Mouse (Mus musculus) liver, adult 2 months (tissue): ENCODE results near the gene Maff. TPM values are rescaled to one million over a fixed set of nuclear protein-coding genes. Genes with fewer than 3 reads are reported as not detected.
A peak's percentile ranks its signal among the peaks of the same experiment; 100 is the strongest.

Experiments
- DNase-seq: peaks from one replicate; pipeline ENCODE4 v3.0.0-alpha.2; 2011; ENCODE audit warnings: low read depth, low spot score; ENCODE audit errors: extremely low read depth
- H3K27ac ChIP-seq: fragments of 200-500 bp; replicated peaks from 2 replicates; pipeline ENCODE4 v1.5.1; 2012; ENCODE audit warnings: low read depth, mild to moderate bottlenecking, control low read depth, inconsistent platforms, low read length; ENCODE audit not compliant: insufficient read depth
- H3K27me3 ChIP-seq: fragments of 200-500 bp; 2 replicates; pipeline ENCODE4 v1.6.1; 2012; ENCODE audit warnings: mild to moderate bottlenecking, moderate library complexity, low read length, inconsistent platforms; ENCODE audit not compliant: control insufficient read depth, insufficient read depth
- H3K36me3 ChIP-seq: fragments of 200-500 bp; 2 replicates; pipeline ENCODE4 v1.6.1; 2012; ENCODE audit warnings: low read length, inconsistent platforms; ENCODE audit not compliant: control insufficient read depth, insufficient read depth
- H3K4me1 ChIP-seq: fragments of 200-500 bp; 2 replicates; pipeline ENCODE4 v1.6.1; 2011; ENCODE audit warnings: low read length; ENCODE audit not compliant: control insufficient read depth, insufficient read depth
- H3K4me3 ChIP-seq: fragments of 200-500 bp; 2 replicates; pipeline ENCODE4 v1.5.1; 2011; ENCODE audit warnings: low read depth, mild to moderate bottlenecking, control low read depth, low read length, moderate library complexity; ENCODE audit not compliant: insufficient read depth
- H3K79me2 ChIP-seq: fragments of 200-500 bp; 2 replicates; pipeline ENCODE4 v1.6.1; 2012; ENCODE audit warnings: inconsistent platforms, mild to moderate bottlenecking, low read length, moderate library complexity; ENCODE audit not compliant: control insufficient read depth, insufficient read depth
- H3K9ac ChIP-seq: fragments of 200-500 bp; 2 replicates; pipeline ENCODE4 v1.6.1; 2012; ENCODE audit warnings: low read depth, mild to moderate bottlenecking, control low read depth, inconsistent platforms, low read length
- CTCF ChIP-seq: fragments of 200-500 bp; IDR thresholded peaks from 2 replicates; pipeline ENCODE4 v1.5.1; 2011; ENCODE audit warnings: low read depth, low read length, control low read depth
- POLR2A ChIP-seq: fragments of 200-500 bp; IDR thresholded peaks from 2 replicates; pipeline ENCODE4 v1.6.1; 2011; ENCODE audit warnings: low read length, control low read depth; ENCODE audit not compliant: insufficient read depth; ENCODE audit errors: extremely low read depth
- WGBS: fragments of 180-500 bp; shearing (Covaris S2); methylation state at CpG from one replicate; pipeline ENCODE4 v1.1.7; 2018; 5-methylcytosine and 5-hydroxymethylcytosine counted together
- polyA plus RNA-seq: library from polyadenylated mRNA; depleted of rRNA; stranded (reverse); fragments of >200 nt; gene quantifications from 2 replicates; pipeline ENCODE4 v1.2.3, GENCODE M21; 2012
- total RNA-seq: library from RNA; depleted of rRNA; stranded (reverse); fragments of >200 nt; gene quantifications from 2 replicates; pipeline ENCODE4 v1.2.3, GENCODE M21; 2014

Maff gene
- total and polyA plus RNA-seq, 2 experiments: 0.89 to 8.5 TPM

- peak overlapping the region; percentile 20; the same call in 1 of the 2 replicates for H3K27ac ChIP-seq
- peak; percentile 28 for DNase-seq
These were observed 50.3 kb downstream of the Maff start for GRCm38 (mm10) chr15:79396736-79397135.

GRCm38 (mm10) chr15:79399231-79400052, 53.0 kb downstream of the Maff start:
- no peak overlapping the region for H3K27ac ChIP-seq
- H3K4me3 ChIP-seq: no peak overlapping the region
- no peak for DNase-seq
- peaks cover 64% of the 10 kb centered on the region for H3K79me2 ChIP-seq
- no peak for TF ChIP-seq POLR2A
- TF ChIP-seq CTCF: no peak
- WGBS: 88% methylated on average over 14 of the region's 14 CpGs
- peaks cover 23% of the 10 kb centered on the region for H3K4me1 ChIP-seq
- H3K9ac ChIP-seq: no peak overlapping the region
- H3K27me3 ChIP-seq: no peaks in the 10 kb centered on the region
- no peaks in the 10 kb centered on the region for H3K36me3 ChIP-seq

More at GRCm38 (mm10) chr15:79396736-79397135, 50.3 kb downstream of the Maff start:
- peak overlapping the region; percentile 19 for H3K4me3 ChIP-seq
- peaks cover 52% of the 10 kb centered on the region for H3K79me2 ChIP-seq
- H3K27me3 ChIP-seq: no peaks in the 10 kb centered on the region
- no peaks in the 10 kb centered on the region for H3K36me3 ChIP-seq
- WGBS: 77% methylated on average over 11 of the region's 11 CpGs
- peaks cover 31% of the 10 kb centered on the region for H3K4me1 ChIP-seq
- H3K9ac ChIP-seq: no peak overlapping the region
- TF ChIP-seq CTCF: peak; percentile 74
- TF ChIP-seq POLR2A: no peak

- Histone ChIP-seq H3K27ac (no peak overlapping the region; the same call in 1 of the 2 replicates), H3K4me1 (peaks cover 21% of the 10 kb centered on the region), H3K9ac (no peak overlapping the region), H3K79me2 (peaks cover 60% of the 10 kb centered on the region), H3K27me3 (no peaks in the 10 kb centered on the region), H3K36me3 (no peaks in the 10 kb centered on the region), H3K4me3 (no peak overlapping the region)
- no peak for TF ChIP-seq CTCF
- TF ChIP-seq POLR2A: no peak
- WGBS: 59% methylated on average over 6 of the region's 6 CpGs
- no peak for DNase-seq
These were observed 53.9 kb downstream of the Maff start for GRCm38 (mm10) chr15:79400134-79400974.

GRCm38 (mm10) chr15:79400975-79401365, 54.5 kb downstream of the Maff start:
- Histone ChIP-seq H3K36me3 (no peaks in the 10 kb centered on the region), H3K27me3 (no peaks in the 10 kb centered on the region), H3K4me1 (peaks cover 21% of the 10 kb centered on the region), H3K79me2 (peaks cover 59% of the 10 kb centered on the region), H3K9ac (no peak overlapping the region), H3K4me3 (no peak overlapping the region), H3K27ac (no peak overlapping the region)
- DNase-seq: no peak
- no peak for TF ChIP-seq CTCF
- whole genome bisulfite sequencing: 78% methylated on average over 7 of the region's 7 CpGs

GRCm38 (mm10) chr15:79402176-79402575, 55.8 kb downstream of the Maff start:
- no peak for TF ChIP-seq POLR2A
- no peak for TF ChIP-seq CTCF
- Histone ChIP-seq H3K79me2 (peaks cover 50% of the 10 kb centered on the region), H3K9ac (0 out of 2 replicates have a peak overlapping the region, but pooled peaks have one; percentile 23), H3K4me3 (no peak overlapping the region; the same call in 1 of the 2 replicates), H3K27me3 (no peaks in the 10 kb centered on the region), H3K36me3 (no peaks in the 10 kb centered on the region), H3K4me1 (peaks cover 21% of the 10 kb centered on the region), H3K27ac (no peak overlapping the region)
- no peak for DNase-seq
- 36% methylated on average over 5 of the region's 5 CpGs for WGBS
